Comparison of ENCODE assay signal across 9 mouse cellular contexts in the genomic region with DNA sequence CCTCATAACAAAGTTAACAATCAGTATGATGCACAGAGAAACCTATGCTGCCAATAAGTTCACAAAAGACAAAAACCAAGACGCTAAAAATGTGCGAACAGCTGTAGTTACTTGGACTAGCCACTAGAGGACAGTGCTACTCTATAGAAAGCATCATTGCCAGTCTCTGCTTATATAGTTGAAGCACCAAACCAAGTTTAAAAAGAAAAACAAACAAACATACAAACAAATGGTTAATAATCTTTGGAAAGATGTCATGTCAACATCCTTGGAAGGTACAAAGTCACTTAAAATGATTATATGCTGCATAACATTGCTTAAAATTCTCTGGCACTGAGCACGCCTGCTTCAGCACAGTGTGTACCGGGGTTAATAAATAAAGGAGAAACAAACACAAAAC. TPM values are rescaled to one million over a fixed set of nuclear protein-coding genes. Genes with fewer than 3 reads are reported as not detected.
A peak's percentile ranks its signal among the peaks of the same experiment; 100 is the strongest.
DNase-seq lines count a peak whose midpoint lies in the region; ATAC-seq and TF ChIP-seq lines count a peak whose summit lies in the region.
"Had no signal": no experiment of that assay in that cellular context is flagged by ENCODE, and none has a peak within 500 bp of the region (broad histone marks: within the 10 kb centered on the region; RNA-seq: fewer than 3 reads in every experiment).

No protein-coding gene starts in this region.

- H3K4me3 ChIP-seq in midbrain, embryonic 11.5 days (ENCODE audit: low read depth, low read length), result no peak overlapping the region
- no peak overlapping the region for H3K4me3 ChIP-seq in midbrain, embryonic 10.5 days
- no peak overlapping the region for H3K4me3 ChIP-seq in hindbrain, embryonic 12.5 days
- H3K4me3 ChIP-seq in stomach, postnatal 0 days (ENCODE audit: low read depth, low read length), result no peak overlapping the region
- H3K4me3 ChIP-seq: liver, embryonic 13.5 days had no signal

- WGBS in midbrain, embryonic 11.5 days, result 46% methylated on average over 4 of the region's 4 CpGs
- 45% methylated on average over 4 of the region's 4 CpGs for WGBS in midbrain, embryonic 10.5 days
- 47% methylated on average over 4 of the region's 4 CpGs for WGBS in hindbrain, embryonic 12.5 days
- 40% methylated on average over 4 of the region's 4 CpGs for WGBS in stomach, postnatal 0 days

- no peak overlapping the region for H3K27ac ChIP-seq in midbrain, embryonic 11.5 days (ENCODE audit: low read depth, low read length)
- H3K27ac ChIP-seq in midbrain, embryonic 10.5 days (replicated peaks), result no peak overlapping the region
- H3K27ac ChIP-seq in hindbrain, embryonic 12.5 days, result no peak overlapping the region
- H3K27ac ChIP-seq in stomach, postnatal 0 days (replicated peaks), result no peak overlapping the region
- H3K27ac ChIP-seq: liver, embryonic 13.5 days had no signal

- TF ChIP-seq EP300 in stomach, postnatal 0 days (optimal IDR thresholded peaks at IDR 0.05), result no peak

- peaks cover 7% of the 10 kb centered on the region for H3K4me1 ChIP-seq in midbrain, embryonic 11.5 days (ENCODE audit: control insufficient read depth, insufficient read depth, low read length)
- H3K4me1 ChIP-seq in midbrain, embryonic 10.5 days, result peaks cover 38% of the 10 kb centered on the region
- H3K4me1 ChIP-seq in hindbrain, embryonic 12.5 days, result peaks cover 26% of the 10 kb centered on the region
- no peaks in the 10 kb centered on the region for H3K4me1 ChIP-seq in stomach, postnatal 0 days (replicated peaks; ENCODE audit: control insufficient read depth, insufficient read depth)
- H3K4me1 ChIP-seq: liver, embryonic 13.5 days had no signal

- peaks cover 13% of the 10 kb centered on the region for H3K27me3 ChIP-seq in midbrain, embryonic 11.5 days (ENCODE audit: control insufficient read depth, insufficient read depth, low read length)
- H3K27me3 ChIP-seq in midbrain, embryonic 10.5 days (ENCODE audit: low read depth, poor library complexity, severe bottlenecking), result peaks cover 21% of the 10 kb centered on the region
- H3K27me3 ChIP-seq in hindbrain, embryonic 12.5 days, result peaks cover 12% of the 10 kb centered on the region
- H3K27me3 ChIP-seq in stomach, postnatal 0 days (ENCODE audit: control insufficient read depth, insufficient read depth, low read length), result 0 out of 2 replicates have a peak, but pooled peaks cover 2% of the 10 kb centered on the region

- no peak overlapping the region for H3K4me2 ChIP-seq in midbrain, embryonic 11.5 days
- peak overlapping the region; percentile 71 for H3K4me2 ChIP-seq in hindbrain, embryonic 12.5 days (replicated peaks)
- H3K4me2 ChIP-seq in stomach, postnatal 0 days (replicated peaks; ENCODE audit: low read depth), result no peak overlapping the region
- H3K4me2 ChIP-seq: liver, embryonic 13.5 days had no signal

- DNase-seq in cerebellum, adult 8-10 months, result peak; percentile 47
- DNase-seq in cerebellum, adult 11-12 months, result no peak
- DNase-seq in midbrain, embryonic 11.5 days (ENCODE audit: low spot score, missing footprints), result peak; percentile 91
- no peak for DNase-seq in midbrain, embryonic 10.5 days (ENCODE audit: low spot score)
- no peak for DNase-seq in stomach, postnatal 0 days (ENCODE audit: low spot score)
- no peak for DNase-seq in thymus, postnatal 0 days (ENCODE audit: low spot score)
- no peak for DNase-seq in left cerebral cortex, adult 8-10 months (ENCODE audit: low spot score in 2 of 2)
- DNase-seq: liver, embryonic 13.5 days had no signal

- peak; percentile 100 for TF ChIP-seq CTCF in stomach, postnatal 0 days (IDR thresholded peaks at IDR 0.05; ENCODE audit: low read depth)

- no peak overlapping the region for H3K9ac ChIP-seq in midbrain, embryonic 11.5 days (ENCODE audit: low read length)
- no peak overlapping the region for H3K9ac ChIP-seq in hindbrain, embryonic 12.5 days
- H3K9ac ChIP-seq in stomach, postnatal 0 days (ENCODE audit: low read length), result no peak overlapping the region
- H3K9ac ChIP-seq: liver, embryonic 13.5 days had no signal

- no peak for ATAC-seq in midbrain, embryonic 11.5 days (ENCODE audit: low FRiP score)
- ATAC-seq in hindbrain, embryonic 12.5 days (ENCODE audit: low FRiP score), result no peak
- ATAC-seq in stomach, postnatal 0 days (ENCODE audit: low FRiP score, low TSS enrichment), result no peak

- H3K36me3 ChIP-seq in midbrain, embryonic 11.5 days (ENCODE audit: control insufficient read depth, insufficient read depth, low read length), result no peaks in the 10 kb centered on the region
- H3K36me3 ChIP-seq in midbrain, embryonic 10.5 days, result no peaks in the 10 kb centered on the region
- H3K36me3 ChIP-seq in hindbrain, embryonic 12.5 days, result no peaks in the 10 kb centered on the region
- no peaks in the 10 kb centered on the region for H3K36me3 ChIP-seq in stomach, postnatal 0 days (ENCODE audit: control insufficient read depth, insufficient read depth, low read length)
- H3K36me3 ChIP-seq: liver, embryonic 13.5 days had no signal

- no peaks in the 10 kb centered on the region for H3K9me3 ChIP-seq in midbrain, embryonic 11.5 days (ENCODE audit: control insufficient read depth, low read length)
- no peaks in the 10 kb centered on the region for H3K9me3 ChIP-seq in midbrain, embryonic 10.5 days (replicated peaks)
- no peaks in the 10 kb centered on the region for H3K9me3 ChIP-seq in hindbrain, embryonic 12.5 days (replicated peaks)
- H3K9me3 ChIP-seq in stomach, postnatal 0 days (ENCODE audit: control insufficient read depth, low read length), result no peaks in the 10 kb centered on the region
- H3K9me3 ChIP-seq: liver, embryonic 13.5 days had no signal

RNA-seq across cellular contexts. Expression of a gene that starts 5.6 kb away (rescaled TPM):
- 2.1 and 2.6 TPM in 2 replicates for polyA plus RNA-seq in midbrain, embryonic 11.5 days (2014; fragmentation: Nextera tagmentation; extraction: Ambion mirVana)
- polyA plus RNA-seq in midbrain, embryonic 10.5 days (2016; fragmentation: Nextera tagmentation; extraction: Ambion mirVana), result 0.96 and 1.8 TPM in 2 replicates
- polyA plus RNA-seq in hindbrain, embryonic 12.5 days (2016; fragmentation: Nextera tagmentation; extraction: Ambion mirVana), result 11.6 and 12.6 TPM in 2 replicates
- polyA plus RNA-seq in stomach, postnatal 0 days (2015; fragmentation: Nextera tagmentation; extraction: Ambion mirVana), result 2.3 and 2.7 TPM in 2 replicates
- 0.58 and 1.1 TPM in 2 replicates for polyA plus RNA-seq in thymus, postnatal 0 days (2015; fragmentation: Nextera tagmentation; extraction: Ambion mirVana)
- 10 to 100 TPM; 58.9 to 71.8 (median 61.8) TPM for total RNA-seq in left cerebral cortex, adult 8-10 months (2022)

Comparison
In these comparisons a context has a peak if more than half of its experiments do, and no peak if none do; other contexts are left out.
1. DNase-seq: peak in cerebellum, adult 8-10 months (single experiment) and midbrain, embryonic 11.5 days (single experiment); none in cerebellum, adult 11-12 months (single experiment), midbrain, embryonic 10.5 days (single experiment), stomach, postnatal 0 days (single experiment), thymus, postnatal 0 days (single experiment) and left cerebral cortex, adult 8-10 months (0 of 2).